Mouse (Mus musculus) inflammation-experienced regulatory T-cells (primary cell): ENCODE measurements around the gene Dtx2. TPM values are rescaled to one million over a fixed set of nuclear protein-coding genes. Genes with fewer than 3 reads are reported as not detected.

ENCODE experiments used
- polyA plus RNA-seq, 2 experiments: library from polyadenylated mRNA; unstranded; fragments of 100-300 nt; shearing (Covaris generic); gene quantifications; one replicate each; pipeline ENCODE4 v1.2.1; 2017

Gene Dtx2
- polyA plus RNA-seq = 10 to 100 TPM; 18.7 to 19.3 TPM

DNA sequence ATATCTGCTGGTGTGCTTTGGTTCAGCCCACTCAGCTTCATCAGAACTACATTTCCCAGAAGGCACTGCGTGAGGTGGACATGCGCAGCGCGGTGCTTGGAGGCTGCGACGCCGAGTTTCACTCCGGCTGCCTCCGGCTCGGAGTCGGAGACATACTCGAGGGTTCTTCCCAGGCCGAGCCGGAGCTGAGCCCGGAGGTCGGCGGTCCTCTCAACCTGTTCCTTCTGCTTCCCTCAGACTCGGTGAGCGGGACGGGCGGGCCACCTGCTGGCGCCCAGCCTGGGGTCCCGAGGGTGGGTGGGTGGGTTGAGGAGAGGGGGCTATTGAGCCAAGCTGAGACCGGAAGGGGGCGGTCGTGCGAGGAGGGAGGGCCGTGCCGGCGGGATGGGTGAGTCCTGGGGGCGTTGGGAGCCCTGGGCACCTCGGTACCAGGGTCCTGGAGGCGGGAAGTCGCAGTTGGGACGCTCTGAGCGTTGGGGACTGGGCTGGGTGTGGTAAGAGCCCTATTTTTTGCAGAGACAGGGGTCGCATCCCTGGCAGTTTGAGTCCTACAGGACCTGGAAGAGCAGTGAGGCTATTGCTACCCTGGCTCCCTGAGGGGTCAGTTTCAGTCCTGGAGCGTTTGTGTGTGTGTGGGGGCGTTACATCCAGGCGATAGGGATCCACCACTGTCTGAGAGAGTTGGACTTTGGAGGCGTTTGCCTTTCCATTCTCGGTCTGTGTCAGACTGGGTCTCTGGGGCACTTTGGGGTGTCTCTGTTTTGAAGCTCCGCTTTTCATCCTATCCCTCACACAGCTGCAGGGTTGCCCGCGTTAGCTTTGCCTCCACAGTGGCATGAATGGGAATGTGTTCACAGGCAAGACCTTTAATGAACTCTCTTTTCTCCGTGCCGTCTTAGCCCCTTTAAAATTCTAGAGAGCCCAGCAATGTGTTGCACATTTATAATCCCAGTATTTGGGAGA lies at the start of gene Dtx2:
Gene Dtx2 (plus strand): TSS at position 76 of the 963 bp plus-strand sequence.

GRCm38 (mm10) chr5:135974365-135974764 lies 20.2 kb upstream of the Dtx2 start, which contains the start of gene Ssc4d:
Ssc4d (minus strand) TSS chr5:135974531.

DNA sequence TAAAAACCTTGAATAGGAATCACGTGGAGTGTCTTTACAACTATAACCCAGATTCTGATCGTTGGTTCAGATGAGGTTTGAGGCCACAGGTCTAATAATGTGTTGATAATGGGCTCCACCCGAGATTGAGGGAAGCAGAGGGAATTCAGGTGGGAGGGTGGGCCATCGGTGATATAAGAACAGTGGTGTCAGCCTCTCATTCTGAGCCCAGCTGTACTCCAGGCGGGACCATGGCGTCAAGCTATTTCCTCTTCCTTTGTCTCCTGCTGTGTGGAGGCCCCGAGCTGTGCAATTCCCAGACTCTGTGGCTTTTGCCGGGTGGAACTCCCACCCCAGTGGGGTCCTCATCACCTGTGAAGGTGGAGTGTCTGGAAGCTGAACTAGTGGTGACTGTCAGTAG lies 14.7 kb upstream of the Dtx2 start, which contains the start of gene Zp3:
Gene Zp3 (plus strand): TSS at position 196 of the 400 bp plus-strand sequence.

GRCm38 (mm10) chr5:136038258-136039214 lies 43.9 kb downstream of the Dtx2 start, which contains the start of gene Upk3b:
Upk3b (plus strand) TSS chr5:136038496.

GRCm38 (mm10) chr5:136054301-136055077 lies 59.9 kb downstream of the Dtx2 start, which contains the start of gene Upk3bl:
Upk3bl (plus strand) TSS chr5:136054492.

Other genes starting within 250 kb of the Dtx2 start
- gene Styxl1, start 216.4 kb upstream of the Dtx2 start, polyA plus RNA-seq = under 1 TPM; 0.24 to 0.71 TPM
- 100 to 1,000 TPM; 416 to 446 TPM for gene Mdh2, start 216.3 kb upstream of the Dtx2 start, polyA plus RNA-seq
- gene Srrm3, start 187.9 kb upstream of the Dtx2 start, polyA plus RNA-seq = 1 to 10 TPM in 1 of 2 experiments, under 1 TPM in 1; 0.69 to 1.4 TPM
- 1 to 10 TPM; 1.5 to 4.0 TPM for gene Hspb1, start 106.9 kb upstream of the Dtx2 start, polyA plus RNA-seq
- 10 to 100 TPM; 52.2 to 59.4 TPM for gene Ywhag, start 60.2 kb upstream of the Dtx2 start, polyA plus RNA-seq
- 1 to 10 TPM in 1 of 2 experiments, under 1 TPM in 1; 0.76 to 3.0 TPM for gene Ssc4d, start 20.3 kb upstream of the Dtx2 start, polyA plus RNA-seq
- gene Zp3, start 14.7 kb upstream of the Dtx2 start, polyA plus RNA-seq = 1 to 10 TPM in 1 of 2 experiments, under 1 TPM in 1; 0.16 to 1.3 TPM
- under 1 TPM; 0.05 to 0.62 TPM for gene Upk3b, start 43.7 kb downstream of the Dtx2 start, polyA plus RNA-seq
- gene Upk3bl, start 59.7 kb downstream of the Dtx2 start, polyA plus RNA-seq = not detected
- 1 to 10 TPM; 2.1 to 6.5 TPM for gene Rasa4, start 89.1 kb downstream of the Dtx2 start, polyA plus RNA-seq
- 100 to 1,000 TPM; 147 to 148 TPM for gene Polr2j, start 121.8 kb downstream of the Dtx2 start, polyA plus RNA-seq
- 10 to 100 TPM; 44.4 to 47.7 TPM for gene Lrwd1, start 141.3 kb downstream of the Dtx2 start, polyA plus RNA-seq
- gene Alkbh4, start 141.3 kb downstream of the Dtx2 start, polyA plus RNA-seq = 10 to 100 TPM; 55.0 to 82.9 TPM
- 100 to 1,000 TPM in 1 of 2 experiments, 10 to 100 TPM in 1; 68.7 to 135 TPM for gene Orai2, start 175.9 kb downstream of the Dtx2 start, polyA plus RNA-seq
- gene Prkrip1, start 204.2 kb downstream of the Dtx2 start, polyA plus RNA-seq = 10 to 100 TPM; 41.4 to 54.0 TPM